In the genomic region with DNA sequence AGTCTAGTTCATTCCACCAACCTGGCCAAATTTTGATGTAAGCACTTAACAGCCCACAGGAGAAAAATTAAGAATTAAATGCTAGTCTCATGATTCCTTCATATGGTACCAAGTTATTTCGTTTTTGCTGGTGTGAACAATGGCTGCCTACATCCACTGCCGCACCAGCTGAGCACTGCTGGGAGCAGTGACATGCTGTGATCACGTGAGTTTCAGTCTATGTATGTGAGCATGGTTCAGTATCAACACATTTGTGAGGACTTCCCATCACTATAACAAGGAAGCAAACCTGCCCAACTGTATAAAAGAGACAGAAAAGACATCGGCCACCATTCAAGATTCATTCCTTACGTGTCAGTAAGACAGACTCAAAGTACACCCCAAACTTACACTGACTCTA, we compare ENCODE assay signal across 30 mouse cellular contexts.
"Had no signal": no experiment of that assay in that cellular context is flagged by ENCODE, and none has a peak within 500 bp of the region (broad histone marks: within the 10 kb centered on the region; RNA-seq: fewer than 3 reads in every experiment).

No protein-coding gene starts in this region.

- H3K9ac ChIP-seq: limb, embryonic 12.5 days; limb, embryonic 13.5 days; limb, embryonic 15.5 days; liver, embryonic 12.5 days; liver, embryonic 13.5 days; liver, embryonic 14.5 days; liver, embryonic 15.5 days; liver, postnatal 0 days; lung, embryonic 14.5 days; lung, embryonic 15.5 days; midbrain, embryonic 12.5 days; midbrain, embryonic 13.5 days; midbrain, embryonic 15.5 days; neural tube, embryonic 12.5 days had no signal

- H3K9me3 ChIP-seq: limb, embryonic 10.5 days; limb, embryonic 12.5 days; limb, embryonic 13.5 days; limb, embryonic 15.5 days; liver, embryonic 12.5 days; liver, embryonic 13.5 days; liver, embryonic 15.5 days; lung, embryonic 15.5 days; megakaryocyte, embryonic 14.5 days; midbrain, embryonic 10.5 days; midbrain, embryonic 12.5 days; midbrain, embryonic 13.5 days; midbrain, embryonic 15.5 days; neural tube, embryonic 12.5 days had no signal

- H3K4me2 ChIP-seq: limb, embryonic 12.5 days; limb, embryonic 13.5 days; limb, embryonic 15.5 days; liver, embryonic 11.5 days; liver, embryonic 12.5 days; liver, embryonic 13.5 days; liver, embryonic 15.5 days; lung, embryonic 14.5 days; lung, embryonic 15.5 days; midbrain, embryonic 11.5 days; midbrain, embryonic 12.5 days; midbrain, embryonic 13.5 days; midbrain, embryonic 15.5 days; neural tube, embryonic 12.5 days had no signal

- H3K36me3 ChIP-seq: limb, embryonic 10.5 days; limb, embryonic 12.5 days; limb, embryonic 13.5 days; limb, embryonic 15.5 days; liver, embryonic 12.5 days; liver, embryonic 13.5 days; liver, embryonic 15.5 days; lung, embryonic 15.5 days; midbrain, embryonic 12.5 days; midbrain, embryonic 13.5 days; midbrain, embryonic 15.5 days; neural tube, embryonic 12.5 days had no signal

- H3K4me1 ChIP-seq: liver, embryonic 12.5 days; liver, embryonic 13.5 days; liver, embryonic 15.5 days; lung, embryonic 15.5 days; midbrain, embryonic 12.5 days had no signal

- H3K4me3 ChIP-seq: limb, embryonic 10.5 days; limb, embryonic 12.5 days; limb, embryonic 13.5 days; limb, embryonic 15.5 days; liver, embryonic 12.5 days; liver, embryonic 13.5 days; liver, embryonic 15.5 days; lung, embryonic 15.5 days; megakaryocyte, embryonic 14.5 days; midbrain, embryonic 10.5 days; midbrain, embryonic 12.5 days; midbrain, embryonic 13.5 days; midbrain, embryonic 15.5 days; myocyte; neural tube, embryonic 12.5 days had no signal

- DNase-seq: left cerebral cortex, postnatal 4 days; liver; liver, embryonic 13.5 days; liver, postnatal 0 days; lung, adult 18-20 months; lung, adult 2 months; lung, embryonic 14.5 days; lung, postnatal 10 days; lung, postnatal 14 days; lung, postnatal 36 days; lung, postnatal 4 days; midbrain, embryonic 14.5 days had no signal

- H3K27me3 ChIP-seq: liver, embryonic 12.5 days; liver, embryonic 13.5 days; liver, embryonic 15.5 days; lung, embryonic 15.5 days; neural tube, embryonic 12.5 days had no signal

- H3K27ac ChIP-seq: limb, embryonic 10.5 days; limb, embryonic 12.5 days; limb, embryonic 13.5 days; limb, embryonic 15.5 days; liver, embryonic 12.5 days; liver, embryonic 13.5 days; liver, embryonic 14.5 days; liver, embryonic 15.5 days; lung, embryonic 15.5 days; macrophage; midbrain, embryonic 10.5 days; midbrain, embryonic 12.5 days; midbrain, embryonic 13.5 days; midbrain, embryonic 15.5 days; neural tube, embryonic 12.5 days had no signal
